Mouse (Mus musculus): ENCODE measurements around the gene Ccdc194. TPM values are rescaled to one million over a fixed set of nuclear protein-coding genes. Genes with fewer than 3 reads are reported as not detected.

Ccdc194 gene
- polyA plus RNA-seq, 1 experiment from 2014 or later: 0.51 TPM

- Histone ChIP-seq H3K27me3 (ENCODE audit: control insufficient read depth, insufficient read depth, low read length) (no peaks in the 10 kb centered on the region), H3K9ac (ENCODE audit: low read depth, low read length) (no peak overlapping the region), H3K4me1 (replicated peaks; ENCODE audit: control insufficient read depth, insufficient read depth, low read length) (peaks cover 11% of the 10 kb centered on the region), H3K27ac (ENCODE audit: low read depth, low read length) (no peak overlapping the region), H3K9me3 (ENCODE audit: control insufficient read depth, low read length) (no peaks in the 10 kb centered on the region), H3K36me3 (ENCODE audit: control insufficient read depth, insufficient read depth, low read length) (peaks cover 4% of the 10 kb centered on the region; the same call in 1 of the 2 replicates), H3K4me2 (replicated peaks; ENCODE audit: low read depth, low read length) (no peak overlapping the region), H3K4me3 (ENCODE audit: low read depth, low read length) (no peak overlapping the region)
- WGBS: 84% methylated on average over 8 of the region's 8 CpGs
- ATAC-seq (ENCODE audit: low FRiP score): no peak
- no peak for DNase-seq (ENCODE audit: low spot score)
These were observed 52.7 kb downstream of the Ccdc194 start for GRCm38 (mm10) chr8:71472601-71473386.

- DNase-seq (ENCODE audit: low spot score) (no peak), ATAC-seq (ENCODE audit: low FRiP score) (no peak)
- Histone ChIP-seq H3K27me3 (ENCODE audit: control insufficient read depth, insufficient read depth, low read length) (no peaks in the 10 kb centered on the region), H3K9ac (ENCODE audit: low read depth, low read length) (no peak overlapping the region), H3K4me1 (replicated peaks; ENCODE audit: control insufficient read depth, insufficient read depth, low read length) (peaks cover 11% of the 10 kb centered on the region), H3K27ac (ENCODE audit: low read depth, low read length) (no peak overlapping the region), H3K9me3 (ENCODE audit: control insufficient read depth, low read length) (no peaks in the 10 kb centered on the region), H3K36me3 (ENCODE audit: control insufficient read depth, insufficient read depth, low read length) (peaks cover 4% of the 10 kb centered on the region; the same call in 1 of the 2 replicates), H3K4me3 (ENCODE audit: low read depth, low read length) (no peak overlapping the region), H3K4me2 (replicated peaks; ENCODE audit: low read depth, low read length) (no peak overlapping the region)
- WGBS: 96% methylated on average over 17 of the region's 17 CpGs
These were observed 53.6 kb downstream of the Ccdc194 start for GRCm38 (mm10) chr8:71471861-71472260.

- DNase-seq (ENCODE audit: low spot score) (no peak), ATAC-seq (ENCODE audit: low FRiP score) (no peak)
- no peak overlapping the region for H3K4me3 ChIP-seq (ENCODE audit: low read depth, low read length)
- 84% methylated on average over 5 of the region's 5 CpGs for WGBS
- peaks cover 9% of the 10 kb centered on the region; the same call in 1 of the 2 replicates for H3K4me1 ChIP-seq (replicated peaks; ENCODE audit: control insufficient read depth, insufficient read depth, low read length)
- H3K27ac ChIP-seq (ENCODE audit: low read depth, low read length): no peak overlapping the region
- H3K36me3 ChIP-seq (ENCODE audit: control insufficient read depth, insufficient read depth, low read length): peaks cover 4% of the 10 kb centered on the region; the same call in 1 of the 2 replicates
- no peaks in the 10 kb centered on the region for H3K9me3 ChIP-seq (ENCODE audit: control insufficient read depth, low read length)
- H3K9ac ChIP-seq (ENCODE audit: low read depth, low read length): no peak overlapping the region
- H3K27me3 ChIP-seq (ENCODE audit: control insufficient read depth, insufficient read depth, low read length): no peaks in the 10 kb centered on the region
- no peak overlapping the region for H3K4me2 ChIP-seq (replicated peaks; ENCODE audit: low read depth, low read length)
These were observed 54.6 kb downstream of the Ccdc194 start for GRCm38 (mm10) chr8:71470913-71471255.

- WGBS: 82% methylated on average over 3 of the region's 3 CpGs
- DNase-seq (ENCODE audit: low spot score): no peak
- Histone ChIP-seq H3K27ac (ENCODE audit: low read depth, low read length) (no peak overlapping the region), H3K4me2 (replicated peaks; ENCODE audit: low read depth, low read length) (peak overlapping the region; percentile 63), H3K9ac (ENCODE audit: low read depth, low read length) (peak overlapping the region; percentile 75; the same call in 1 of the 2 replicates), H3K9me3 (ENCODE audit: control insufficient read depth, low read length) (no peaks in the 10 kb centered on the region), H3K36me3 (ENCODE audit: control insufficient read depth, insufficient read depth, low read length) (peaks cover 4% of the 10 kb centered on the region; the same call in 1 of the 2 replicates), H3K27me3 (ENCODE audit: control insufficient read depth, insufficient read depth, low read length) (no peaks in the 10 kb centered on the region), H3K4me1 (replicated peaks; ENCODE audit: control insufficient read depth, insufficient read depth, low read length) (peaks cover 6% of the 10 kb centered on the region; the same call in 1 of the 2 replicates), H3K4me3 (ENCODE audit: low read depth, low read length) (peak overlapping the region; percentile 84)
- no peak for ATAC-seq (ENCODE audit: low FRiP score)
These were observed 55.2 kb downstream of the Ccdc194 start for GRCm38 (mm10) chr8:71470146-71470912.

Other genes starting within 250 kb of the Ccdc194 start
- gene Use1, start 158.9 kb downstream of the Ccdc194 start, polyA plus RNA-seq (2014; fragmentation: Nextera tagmentation; extraction: Ambion mirVana): 77.8 and 78.6 TPM in 2 replicates
- gene Ocel1, start 154.4 kb downstream of the Ccdc194 start, polyA plus RNA-seq (2014; fragmentation: Nextera tagmentation; extraction: Ambion mirVana): 3.0 and 3.7 TPM in 2 replicates
- 69.5 and 78.3 TPM in 2 replicates for gene Nr2f6, start 143.8 kb downstream of the Ccdc194 start, polyA plus RNA-seq (2014; fragmentation: Nextera tagmentation; extraction: Ambion mirVana)
- 2.9 and 3.6 TPM in 2 replicates for gene Ushbp1, start 129.9 kb downstream of the Ccdc194 start, polyA plus RNA-seq (2014; fragmentation: Nextera tagmentation; extraction: Ambion mirVana)
- gene Babam1, start 128.8 kb downstream of the Ccdc194 start, polyA plus RNA-seq (2014; fragmentation: Nextera tagmentation; extraction: Ambion mirVana): 102 and 106 TPM in 2 replicates
- 14.4 and 20.8 TPM in 2 replicates for gene Ankle1, start 119.7 kb downstream of the Ccdc194 start, polyA plus RNA-seq (2014; fragmentation: Nextera tagmentation; extraction: Ambion mirVana)
- gene Abhd8, start 62.1 kb downstream of the Ccdc194 start, polyA plus RNA-seq (2014; fragmentation: Nextera tagmentation; extraction: Ambion mirVana): 38.5 and 40.0 TPM in 2 replicates
- gene Mrpl34, start 60.8 kb downstream of the Ccdc194 start, polyA plus RNA-seq (2014; fragmentation: Nextera tagmentation; extraction: Ambion mirVana): 231 and 239 TPM in 2 replicates
- gene Dda1, start 56.5 kb downstream of the Ccdc194 start, polyA plus RNA-seq (2014; fragmentation: Nextera tagmentation; extraction: Ambion mirVana): 143 and 155 TPM in 2 replicates
- 5.1 and 5.8 TPM in 2 replicates for gene Ano8, start 39.7 kb downstream of the Ccdc194 start, polyA plus RNA-seq (2014; fragmentation: Nextera tagmentation; extraction: Ambion mirVana)
- 3.7 and 3.8 TPM in 2 replicates for gene Gtpbp3, start 37.6 kb downstream of the Ccdc194 start, polyA plus RNA-seq (2014; fragmentation: Nextera tagmentation; extraction: Ambion mirVana)
- gene Plvap, start 14.0 kb downstream of the Ccdc194 start, polyA plus RNA-seq (2014; fragmentation: Nextera tagmentation; extraction: Ambion mirVana): 35.3 and 37.2 TPM in 2 replicates
- gene Bst2, start 11.7 kb upstream of the Ccdc194 start, polyA plus RNA-seq (2014; fragmentation: Nextera tagmentation; extraction: Ambion mirVana): 2.2 and 5.7 TPM in 2 replicates
- 54.3 and 61.1 TPM in 2 replicates for gene Mvb12a, start 17.2 kb upstream of the Ccdc194 start, polyA plus RNA-seq (2014; fragmentation: Nextera tagmentation; extraction: Ambion mirVana)
- 0.28 and 0.47 TPM in 2 replicates for gene Tmem221, start 33.2 kb upstream of the Ccdc194 start, polyA plus RNA-seq (2014; fragmentation: Nextera tagmentation; extraction: Ambion mirVana)
- not detected in 2 replicates for gene Nxnl1, start 40.9 kb upstream of the Ccdc194 start, polyA plus RNA-seq (2014; fragmentation: Nextera tagmentation; extraction: Ambion mirVana)
- 13.7 and 18.2 TPM in 2 replicates for gene Slc27a1, start 43.2 kb upstream of the Ccdc194 start, polyA plus RNA-seq (2014; fragmentation: Nextera tagmentation; extraction: Ambion mirVana)
- 228 TPM in 2 replicates for gene Pgls, start 66.5 kb upstream of the Ccdc194 start, polyA plus RNA-seq (2014; fragmentation: Nextera tagmentation; extraction: Ambion mirVana)
- 3.3 and 3.6 TPM in 2 replicates for gene Fam129c, start 71.9 kb upstream of the Ccdc194 start, polyA plus RNA-seq (2014; fragmentation: Nextera tagmentation; extraction: Ambion mirVana)
- gene Colgalt1, start 85.3 kb upstream of the Ccdc194 start, polyA plus RNA-seq (2014; fragmentation: Nextera tagmentation; extraction: Ambion mirVana): 41.3 and 42.5 TPM in 2 replicates
- gene Unc13a, start 146.0 kb upstream of the Ccdc194 start, polyA plus RNA-seq (2014; fragmentation: Nextera tagmentation; extraction: Ambion mirVana): 7.3 and 9.1 TPM in 2 replicates
- gene Jak3, start 150.6 kb upstream of the Ccdc194 start, polyA plus RNA-seq (2014; fragmentation: Nextera tagmentation; extraction: Ambion mirVana): 0.99 and 1.4 TPM in 2 replicates
- gene Insl3, start 163.5 kb upstream of the Ccdc194 start, polyA plus RNA-seq (2014; fragmentation: Nextera tagmentation; extraction: Ambion mirVana): 0.35 and 0.37 TPM in 2 replicates
- gene B3gnt3, start 176.1 kb upstream of the Ccdc194 start, polyA plus RNA-seq (2014; fragmentation: Nextera tagmentation; extraction: Ambion mirVana): 0.36 and 0.45 TPM in 2 replicates
- gene Fcho1, start 200.0 kb upstream of the Ccdc194 start, polyA plus RNA-seq (2014; fragmentation: Nextera tagmentation; extraction: Ambion mirVana): 13.6 and 15.0 TPM in 2 replicates